Mouse (Mus musculus) stomach, embryonic 16.5 days (tissue): Measurements from ENCODE around the gene Gm14214. TPM values are rescaled to one million over a fixed set of nuclear protein-coding genes. Genes with fewer than 3 reads are reported as not detected.

Experiments
- ATAC-seq: fragments of 200-750 bp; cut with Nextera tagmentation; 2 replicates; pipeline ENCODE4 v1.8.0; 2017; ENCODE audit warnings: moderate number of reproducible peaks, moderate TSS enrichment; ENCODE audit not compliant: insufficient read depth, low FRiP score
- H3K27ac ChIP-seq: fragments of 300-500 bp; sonication (generic); 2 replicates; pipeline ENCODE4 v1.5.1; 2014; ENCODE audit warnings: low read length
- H3K27me3 ChIP-seq: fragments of 300-500 bp; sonication (generic); 2 replicates; pipeline ENCODE4 v1.6.1; 2014; ENCODE audit warnings: low read length, control low read depth, mixed read lengths; ENCODE audit not compliant: control insufficient read depth, insufficient read depth
- H3K36me3 ChIP-seq: fragments of 300-500 bp; sonication (generic); 2 replicates; pipeline ENCODE4 v1.6.1; 2014; ENCODE audit warnings: low read length; ENCODE audit not compliant: control insufficient read depth, insufficient read depth
- H3K4me1 ChIP-seq: fragments of 300-500 bp; sonication (generic); 2 replicates; pipeline ENCODE4 v1.6.1; 2014; ENCODE audit warnings: low read length, control low read depth, mixed read lengths; ENCODE audit not compliant: control insufficient read depth, insufficient read depth
- H3K4me2 ChIP-seq: fragments of 300-500 bp; sonication (generic); 2 replicates; pipeline ENCODE4 v1.6.1; 2014; ENCODE audit warnings: low read depth, low read length, mixed read lengths
- H3K4me3 ChIP-seq: fragments of 300-500 bp; sonication (generic); replicated peaks from 2 replicates; pipeline ENCODE4 v1.5.1; 2014; ENCODE audit warnings: mild to moderate bottlenecking, low read length
- H3K9ac ChIP-seq: fragments of 300-500 bp; sonication (generic); 2 replicates; pipeline ENCODE4 v1.6.1; 2014; ENCODE audit warnings: low read length
- H3K9me3 ChIP-seq: fragments of 300-500 bp; sonication (generic); replicated peaks from 2 replicates; pipeline ENCODE4 v1.6.1; 2016; ENCODE audit warnings: low read length, control low read depth; ENCODE audit not compliant: control insufficient read depth
- WGBS: fragments of 180-500 bp; shearing (Covaris S2); extraction: QIAGEN DNeasy Blood & Tissue Kit; methylation state at CpG from one replicate; pipeline ENCODE4 v1.1.7; 2014; 5-methylcytosine and 5-hydroxymethylcytosine counted together
- polyA plus RNA-seq: library from polyadenylated mRNA; unstranded; fragments of >200 nt; fragmentation: Nextera tagmentation; extraction: Ambion mirVana; gene quantifications from 2 replicates; pipeline ENCODE4 v1.2.1, GENCODE M21; 2015

The Gm14214 gene
- polyA plus RNA-seq, 1 experiment from 2014 or later: not detected

- H3K27me3 ChIP-seq: no peaks in the 10 kb centered on the region
- no peaks in the 10 kb centered on the region for H3K4me1 ChIP-seq
- H3K9ac ChIP-seq: no peak overlapping the region
- H3K27ac ChIP-seq: no peak overlapping the region
- H3K4me3 ChIP-seq: no peak overlapping the region
- H3K4me2 ChIP-seq: no peak overlapping the region
- 71% methylated on average over 10 of the region's 10 CpGs for WGBS
- H3K36me3 ChIP-seq: no peaks in the 10 kb centered on the region
- ATAC-seq: no peak
- H3K9me3 ChIP-seq: no peaks in the 10 kb centered on the region
Measured at GRCm38 (mm10) chr2:154742911-154743819, 26.7 kb downstream of the Gm14214 start.

- H3K4me1 ChIP-seq: no peaks in the 10 kb centered on the region
- no peak overlapping the region for H3K4me2 ChIP-seq
- H3K27ac ChIP-seq: no peak overlapping the region
- H3K27me3 ChIP-seq: no peaks in the 10 kb centered on the region
- H3K4me3 ChIP-seq: no peak overlapping the region
- 85% methylated on average over 5 of the region's 5 CpGs for WGBS
- ATAC-seq: no peak
- H3K9ac ChIP-seq: no peak overlapping the region
- H3K9me3 ChIP-seq: no peaks in the 10 kb centered on the region
- H3K36me3 ChIP-seq: no peaks in the 10 kb centered on the region
Measured at GRCm38 (mm10) chr2:154738621-154739020, 31.2 kb downstream of the Gm14214 start.

- 66% methylated on average over 7 of the region's 7 CpGs for WGBS
- H3K36me3 ChIP-seq: no peaks in the 10 kb centered on the region
- H3K27ac ChIP-seq: no peak overlapping the region
- H3K9ac ChIP-seq: no peak overlapping the region
- no peak overlapping the region for H3K4me2 ChIP-seq
- no peak overlapping the region for H3K4me3 ChIP-seq
- H3K27me3 ChIP-seq: no peaks in the 10 kb centered on the region
- H3K9me3 ChIP-seq: no peaks in the 10 kb centered on the region
- H3K4me1 ChIP-seq: peaks cover 7% of the 10 kb centered on the region
- ATAC-seq: no peak
Measured at GRCm38 (mm10) chr2:154735986-154736385, 33.8 kb downstream of the Gm14214 start.

GRCm38 (mm10) chr2:154735416-154735815 lies 34.4 kb downstream of the Gm14214 start:
- Histone ChIP-seq H3K9me3 (no peaks in the 10 kb centered on the region), H3K4me1 (peaks cover 7% of the 10 kb centered on the region), H3K9ac (no peak overlapping the region), H3K4me2 (no peak overlapping the region), H3K36me3 (no peaks in the 10 kb centered on the region), H3K27ac (no peak overlapping the region), H3K4me3 (no peak overlapping the region), H3K27me3 (no peaks in the 10 kb centered on the region)
- no peak for ATAC-seq
- WGBS: 54% methylated on average over 7 of the region's 7 CpGs

GRCm38 (mm10) chr2:154734977-154735376 lies 34.9 kb downstream of the Gm14214 start:
- Histone ChIP-seq H3K9ac (no peak overlapping the region), H3K9me3 (no peaks in the 10 kb centered on the region), H3K36me3 (no peaks in the 10 kb centered on the region), H3K27ac (no peak overlapping the region), H3K4me3 (no peak overlapping the region), H3K4me1 (peaks cover 7% of the 10 kb centered on the region), H3K4me2 (no peak overlapping the region), H3K27me3 (no peaks in the 10 kb centered on the region)
- 56% methylated on average over 9 of the region's 9 CpGs for WGBS
- no peak for ATAC-seq

GRCm38 (mm10) chr2:154732503-154733141 lies 37.2 kb downstream of the Gm14214 start:
- Histone ChIP-seq H3K36me3 (no peaks in the 10 kb centered on the region), H3K4me2 (no peak overlapping the region), H3K27ac (no peak overlapping the region), H3K27me3 (no peaks in the 10 kb centered on the region), H3K9me3 (no peaks in the 10 kb centered on the region), H3K9ac (no peak overlapping the region), H3K4me3 (no peak overlapping the region), H3K4me1 (peaks cover 18% of the 10 kb centered on the region)
- 70% methylated on average over 9 of the region's 9 CpGs for WGBS
- ATAC-seq: no peak

- peaks cover 22% of the 10 kb centered on the region for H3K4me1 ChIP-seq
- no peaks in the 10 kb centered on the region for H3K9me3 ChIP-seq
- H3K4me2 ChIP-seq: no peak overlapping the region
- no peak overlapping the region for H3K9ac ChIP-seq
- no peaks in the 10 kb centered on the region for H3K36me3 ChIP-seq
- H3K4me3 ChIP-seq: no peak overlapping the region
- 51% methylated on average over 2 of the region's 2 CpGs for WGBS
- H3K27me3 ChIP-seq: no peaks in the 10 kb centered on the region
- no peak overlapping the region for H3K27ac ChIP-seq
- ATAC-seq: no peak
Measured at GRCm38 (mm10) chr2:154731916-154732315, 37.9 kb downstream of the Gm14214 start.

GRCm38 (mm10) chr2:154730841-154731240 lies 39.0 kb downstream of the Gm14214 start:
- H3K9me3 ChIP-seq: no peaks in the 10 kb centered on the region
- H3K4me3 ChIP-seq: no peak overlapping the region
- ATAC-seq: no peak
- H3K4me1 ChIP-seq: peaks cover 22% of the 10 kb centered on the region
- 70% methylated on average over 3 of the region's 3 CpGs for WGBS
- no peak overlapping the region for H3K4me2 ChIP-seq
- H3K36me3 ChIP-seq: no peaks in the 10 kb centered on the region
- no peaks in the 10 kb centered on the region for H3K27me3 ChIP-seq
- H3K9ac ChIP-seq: no peak overlapping the region
- no peak overlapping the region for H3K27ac ChIP-seq

- Histone ChIP-seq H3K4me2 (no peak overlapping the region), H3K27me3 (no peaks in the 10 kb centered on the region), H3K27ac (peak overlapping the region; percentile 64), H3K4me1 (peaks cover 22% of the 10 kb centered on the region), H3K36me3 (no peaks in the 10 kb centered on the region), H3K9ac (no peak overlapping the region), H3K4me3 (no peak overlapping the region), H3K9me3 (no peaks in the 10 kb centered on the region)
- no peak for ATAC-seq
- 28% methylated on average over 3 of the region's 3 CpGs for WGBS
Measured at GRCm38 (mm10) chr2:154729737-154730136, 40.1 kb downstream of the Gm14214 start.
